In the genomic region with DNA sequence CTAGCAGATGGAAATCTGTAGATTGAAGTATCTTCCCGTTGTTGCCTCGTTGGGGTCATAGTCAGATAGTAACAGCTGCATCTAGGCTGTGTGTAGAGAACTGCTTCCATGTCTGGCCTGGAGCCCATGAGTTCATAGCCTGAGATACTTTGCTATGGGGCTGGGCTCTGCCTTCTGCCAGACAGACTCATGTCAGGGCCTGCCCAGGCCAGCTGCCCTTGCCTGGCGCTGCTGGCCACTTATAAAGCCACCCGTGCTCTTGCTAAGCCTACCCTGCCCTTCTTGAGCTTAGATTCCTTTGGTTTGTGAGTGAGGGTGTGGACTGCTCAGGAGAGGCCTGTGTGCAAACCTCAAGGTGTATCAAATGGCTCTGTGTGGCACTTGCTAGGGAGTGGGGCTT, we compare ENCODE assay signal across 13 mouse cellular contexts.
A peak's percentile ranks its signal among the peaks of the same experiment; 100 is the strongest.
DNase-seq lines count a peak whose midpoint lies in the region; ATAC-seq and TF ChIP-seq lines count a peak whose summit lies in the region.
"Had no signal": no experiment of that assay in that cellular context is flagged by ENCODE, and none has a peak within 500 bp of the region (broad histone marks: within the 10 kb centered on the region; RNA-seq: fewer than 3 reads in every experiment).

No protein-coding gene starts in this region.

- DNase-seq in cerebellum, postnatal 10 days = peak; percentile 47 to 61
- DNase-seq in cerebellum, adult 9-10 months = no peak
- peak; percentile 58 for DNase-seq in kidney, postnatal 10 days
- DNase-seq in kidney, adult 2 months = no peak
- DNase-seq in thymus, postnatal 4 days = no peak
- DNase-seq in right cerebral cortex, postnatal 10 days (ENCODE audit: low spot score in 2 of 2) = no peak
- DNase-seq: adrenal gland, postnatal 10 days; kidney, adult 8-10 months; right cerebral cortex, postnatal 14 days had no signal

- H3K9me3 ChIP-seq in limb, embryonic 15.5 days = no peaks in the 10 kb centered on the region
- H3K9me3 ChIP-seq: midbrain, embryonic 13.5 days had no signal

- no peak for TF ChIP-seq CTCF in kidney, adult 2 months (conservative IDR thresholded peaks at IDR 0.05; ENCODE audit: insufficient read depth, insufficient read length, low read depth, low read length)

- no peak overlapping the region for H3K9ac ChIP-seq in limb, embryonic 15.5 days
- H3K9ac ChIP-seq: liver, embryonic 14.5 days; midbrain, embryonic 13.5 days had no signal

- no peaks in the 10 kb centered on the region for H3K4me1 ChIP-seq in kidney, adult 2 months (ENCODE audit: control insufficient read depth, insufficient read depth, low read length)
- H3K4me1 ChIP-seq in limb, embryonic 15.5 days = peaks cover 27% of the 10 kb centered on the region
- H3K4me1 ChIP-seq: midbrain, embryonic 13.5 days had no signal

- no peaks in the 10 kb centered on the region for H3K27me3 ChIP-seq in kidney, adult 2 months (replicated peaks; ENCODE audit: control insufficient read depth, insufficient read depth, low read length)
- H3K27me3 ChIP-seq in limb, embryonic 15.5 days = no peaks in the 10 kb centered on the region
- no peaks in the 10 kb centered on the region for H3K27me3 ChIP-seq in myocyte (ENCODE audit: control insufficient read depth, insufficient read depth, insufficient read length)
- H3K27me3 ChIP-seq: midbrain, embryonic 13.5 days had no signal

- no peak for TF ChIP-seq POLR2A in kidney, adult 2 months (IDR thresholded peaks at IDR 0.05; ENCODE audit: low read depth, low read length)
- no peak for TF ChIP-seq POLR2A in myocyte (IDR thresholded peaks at IDR 0.05; ENCODE audit: insufficient read length, low read depth)

- H3K36me3 ChIP-seq in kidney, adult 2 months (ENCODE audit: control insufficient read depth, insufficient read depth, low read length) = no peaks in the 10 kb centered on the region
- H3K36me3 ChIP-seq in limb, embryonic 15.5 days = peaks cover 10% of the 10 kb centered on the region; the same call in 1 of the 2 replicates
- no peaks in the 10 kb centered on the region for H3K36me3 ChIP-seq in myocyte (ENCODE audit: control insufficient read depth, insufficient read depth)
- H3K36me3 ChIP-seq: midbrain, embryonic 13.5 days had no signal

- peak; percentile 36; the same call in 1 of the 2 replicates for ATAC-seq in limb, embryonic 15.5 days (ENCODE audit: insufficient number of reproducible peaks, low FRiP score, low TSS enrichment, low read depth)
- ATAC-seq: midbrain, embryonic 13.5 days had no signal

- no peak overlapping the region for H3K4me3 ChIP-seq in kidney, adult 2 months (ENCODE audit: insufficient read depth, low read depth, low read length)
- H3K4me3 ChIP-seq in limb, embryonic 15.5 days = no peak overlapping the region
- H3K4me3 ChIP-seq in myocyte = no peak overlapping the region
- H3K4me3 ChIP-seq: midbrain, embryonic 13.5 days had no signal

- no peaks in the 10 kb centered on the region for H3K79me2 ChIP-seq in myocyte (ENCODE audit: control insufficient read depth, insufficient read depth)

- H3ac ChIP-seq in myocyte (ENCODE audit: control insufficient read depth, insufficient read length) = no peak overlapping the region

- H3K4me2 ChIP-seq in limb, embryonic 15.5 days = no peak overlapping the region
- H3K4me2 ChIP-seq in myocyte (ENCODE audit: low read depth) = no peak overlapping the region
- H3K4me2 ChIP-seq: midbrain, embryonic 13.5 days had no signal

- 87% methylated on average over 4 of the region's 4 CpGs for WGBS in kidney, adult 2 months
- 73% methylated on average over 4 of the region's 4 CpGs for WGBS in limb, embryonic 15.5 days

- no peak overlapping the region for H3K27ac ChIP-seq in kidney, adult 2 months (ENCODE audit: insufficient read depth, low read depth, low read length)
- H3K27ac ChIP-seq in limb, embryonic 15.5 days = no peak overlapping the region
- H3K27ac ChIP-seq: liver, embryonic 14.5 days; midbrain, embryonic 13.5 days had no signal

TF ChIP-seq in myocyte, 11 proteins besides CTCF, POLR2A, EP300 and RAD21:
- TF ChIP-seq TCF12 (IDR thresholded peaks at IDR 0.05; ENCODE audit: insufficient read depth, poor library complexity, severe bottlenecking) (no peak), REST (IDR thresholded peaks at IDR 0.05; ENCODE audit: insufficient read depth, insufficient read length) (no peak), E2F4 (IDR thresholded peaks at IDR 0.05; ENCODE audit: insufficient read depth) (no peak), POLR2AphosphoS2 (IDR thresholded peaks at IDR 0.05; ENCODE audit: insufficient read length, low read depth) (no peak), TCF3 (IDR thresholded peaks at IDR 0.05; ENCODE audit: insufficient read length, low read depth) (no peak), MYOD1 (IDR thresholded peaks at IDR 0.05; ENCODE audit: control insufficient read depth in 1 of 3, insufficient read length in 2 of 3, low read depth in 2 of 3) (peak in 1 of 3 experiments; percentile 70), MYOG (IDR thresholded peaks at IDR 0.05; ENCODE audit: control insufficient read depth in 1 of 3, insufficient read depth in 1 of 3, insufficient read length in 2 of 3, low read depth in 2 of 3) (peak; percentile 14 to 78 (median 49)), MAX (IDR thresholded peaks at IDR 0.05; ENCODE audit: low read depth) (no peak), SRF (IDR thresholded peaks at IDR 0.05; ENCODE audit: control insufficient read depth, insufficient read length, low read depth) (no peak), CEBPB (IDR thresholded peaks at IDR 0.05; ENCODE audit: insufficient read depth, poor library complexity, severe bottlenecking) (no peak), USF1 (IDR thresholded peaks at IDR 0.05; ENCODE audit: low read depth) (no peak)

Comparison
In these comparisons a context has a peak if more than half of its experiments do, and no peak if none do; other contexts are left out.
1. DNase-seq: peak in cerebellum, postnatal 10 days (2 of 2) and kidney, postnatal 10 days (single experiment); none in cerebellum, adult 9-10 months (single experiment), kidney, adult 2 months (single experiment), thymus, postnatal 4 days (single experiment) and right cerebral cortex, postnatal 10 days (0 of 2).